Mouse (Mus musculus): ENCODE measurements around the gene Pou5f2. TPM values are rescaled to one million over a fixed set of nuclear protein-coding genes. Genes with fewer than 3 reads are reported as not detected.

Gene Pou5f2
- polyA plus RNA-seq (2014; fragmentation: Illumina TruSeq; extraction: RNeasy Lipid Tissue Mini Kit (QIAGEN cat#74804)), result not detected

DNA sequence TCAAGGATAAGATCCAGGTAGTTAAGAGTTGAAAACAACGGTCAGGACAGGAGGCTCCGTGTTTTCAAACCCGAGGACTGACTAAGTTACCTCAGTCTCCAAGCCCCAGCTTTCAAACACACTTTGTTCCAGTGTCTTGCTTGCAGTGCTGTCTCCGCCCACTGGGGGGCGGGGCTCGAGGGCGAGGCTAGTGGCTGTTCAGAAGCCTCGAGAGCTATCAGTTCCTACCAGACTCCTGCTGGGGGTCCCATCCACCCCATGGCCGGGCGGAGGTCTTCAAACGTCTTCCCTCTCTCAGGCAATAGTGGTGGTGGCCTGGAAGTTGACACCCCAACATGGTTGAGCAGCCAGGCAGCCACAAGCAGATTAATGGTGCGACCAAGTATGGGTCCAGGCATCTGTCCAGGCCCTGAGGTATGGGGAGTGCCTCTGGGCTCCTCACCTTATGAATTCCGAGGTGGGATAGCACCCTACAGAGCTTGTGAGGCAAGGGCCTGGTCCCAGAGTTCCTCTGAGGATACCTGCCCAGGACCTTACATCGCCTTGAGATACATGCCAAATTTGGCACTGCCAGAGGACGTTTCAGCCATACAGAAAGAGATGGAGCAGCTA, at the start of gene Pou5f2:
TSS of gene Pou5f2 (plus strand) at position 220 of the 612 bp plus-strand sequence.

Other genes starting within 250 kb of the Pou5f2 start
- gene Nr2f1, start 174.9 kb downstream of the Pou5f2 start, polyA plus RNA-seq (2014; fragmentation: Illumina TruSeq; extraction: RNeasy Lipid Tissue Mini Kit (QIAGEN cat#74804)), result 5.1 TPM

Data from ovary, adult 10 weeks (tissue).